Mouse (Mus musculus): ENCODE results near the gene Kif13a. TPM values are rescaled to one million over a fixed set of nuclear protein-coding genes. Genes with fewer than 3 reads are reported as not detected.

Gene Kif13a
- polyA plus RNA-seq, 1 experiment from 2014 or later: 10.1 TPM

GRCm38 (mm10) chr13:46780379-46780778, 149.3 kb downstream of the Kif13a start:
- no peak overlapping the region for H3K4me2 ChIP-seq (replicated peaks; ENCODE audit: low read depth, low read length)
- ATAC-seq (ENCODE audit: low FRiP score, low TSS enrichment): no peak
- H3K36me3 ChIP-seq (ENCODE audit: insufficient read depth, low read length): 0 out of 2 replicates have a peak, but pooled peaks cover 12% of the 10 kb centered on the region
- no peak overlapping the region for H3K4me3 ChIP-seq (ENCODE audit: low read length)
- 78% methylated on average over 11 of the region's 11 CpGs for WGBS
- no peak overlapping the region for H3K9ac ChIP-seq (replicated peaks; ENCODE audit: low read length)
- H3K27ac ChIP-seq (ENCODE audit: low read length): peak overlapping the region; percentile 37
- no peaks in the 10 kb centered on the region for H3K27me3 ChIP-seq (ENCODE audit: insufficient read depth, low read length)
- no peaks in the 10 kb centered on the region for H3K9me3 ChIP-seq (ENCODE audit: low read length)
- H3K4me1 ChIP-seq (ENCODE audit: insufficient read depth, low read length): peaks cover 11% of the 10 kb centered on the region

DNA sequence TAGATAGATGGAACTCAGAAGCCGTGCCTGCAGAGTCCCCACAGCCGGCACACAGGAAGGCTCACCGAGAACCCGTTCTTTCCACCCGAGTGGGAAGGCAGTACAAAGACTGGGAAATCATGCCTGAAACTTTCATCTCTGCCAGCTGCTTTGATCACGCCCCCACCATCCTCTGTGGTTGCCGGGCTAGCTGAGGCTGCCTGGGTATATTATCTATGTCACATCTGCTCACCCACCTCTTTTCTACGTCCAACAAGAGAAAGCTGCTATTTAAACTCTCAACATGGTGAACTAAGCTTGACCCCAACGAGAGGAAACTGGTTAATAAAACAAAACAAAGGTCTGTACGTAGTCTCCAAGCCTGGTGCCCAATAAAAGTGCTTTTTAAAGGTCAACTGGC, 149.8 kb downstream of the Kif13a start:
- Histone ChIP-seq H3K27me3 (ENCODE audit: insufficient read depth, low read length) (no peaks in the 10 kb centered on the region), H3K9ac (replicated peaks; ENCODE audit: low read length) (no peak overlapping the region), H3K27ac (ENCODE audit: low read length) (peak overlapping the region; percentile 37), H3K4me1 (ENCODE audit: insufficient read depth, low read length) (peaks cover 11% of the 10 kb centered on the region), H3K36me3 (ENCODE audit: insufficient read depth, low read length) (0 out of 2 replicates have a peak, but pooled peaks cover 15% of the 10 kb centered on the region), H3K9me3 (ENCODE audit: low read length) (no peaks in the 10 kb centered on the region), H3K4me2 (replicated peaks; ENCODE audit: low read depth, low read length) (no peak overlapping the region), H3K4me3 (ENCODE audit: low read length) (no peak overlapping the region)
- 0 out of 2 replicates have a peak, but pooled peaks have one; percentile 12 for ATAC-seq (ENCODE audit: low FRiP score, low TSS enrichment)
- 28% methylated on average over 10 of the region's 10 CpGs for WGBS

DNA sequence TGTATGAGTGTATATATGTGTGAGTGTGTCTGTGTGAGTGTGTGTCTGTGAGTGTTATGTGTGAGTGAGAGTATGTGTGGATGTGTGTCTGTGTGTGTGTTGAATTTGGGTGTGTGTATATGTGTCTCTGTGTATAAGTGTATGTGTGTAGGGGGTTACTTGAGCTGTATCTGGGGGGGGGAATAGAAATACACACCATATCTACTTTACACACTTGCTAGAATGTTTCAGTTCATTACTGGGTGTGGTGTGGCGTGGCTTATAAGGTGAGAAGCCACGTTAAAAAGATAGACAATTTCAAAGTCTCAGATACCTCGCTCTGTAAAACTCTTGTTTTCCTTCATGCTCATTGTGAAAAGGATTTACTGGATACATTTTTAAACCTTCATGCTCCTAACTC, 152.2 kb downstream of the Kif13a start:
- Histone ChIP-seq H3K36me3 (ENCODE audit: insufficient read depth, low read length) (peaks cover 22% of the 10 kb centered on the region), H3K4me3 (ENCODE audit: low read length) (no peak overlapping the region), H3K4me1 (ENCODE audit: insufficient read depth, low read length) (peaks cover 11% of the 10 kb centered on the region), H3K9ac (replicated peaks; ENCODE audit: low read length) (no peak overlapping the region), H3K9me3 (ENCODE audit: low read length) (no peaks in the 10 kb centered on the region), H3K27me3 (ENCODE audit: insufficient read depth, low read length) (no peaks in the 10 kb centered on the region), H3K4me2 (replicated peaks; ENCODE audit: low read depth, low read length) (no peak overlapping the region), H3K27ac (ENCODE audit: low read length) (0 out of 2 replicates have a peak overlapping the region, but pooled peaks have one; percentile 45)
- ATAC-seq (ENCODE audit: low FRiP score, low TSS enrichment): no peak
- WGBS: 98% methylated on average over 3 of the region's 3 CpGs

- Histone ChIP-seq H3K27ac (ENCODE audit: low read length) (peak overlapping the region; percentile 45; the same call in 1 of the 2 replicates), H3K4me3 (ENCODE audit: low read length) (no peak overlapping the region), H3K36me3 (ENCODE audit: insufficient read depth, low read length) (peaks cover 29% of the 10 kb centered on the region), H3K4me2 (replicated peaks; ENCODE audit: low read depth, low read length) (no peak overlapping the region), H3K4me1 (ENCODE audit: insufficient read depth, low read length) (peaks cover 11% of the 10 kb centered on the region), H3K9me3 (ENCODE audit: low read length) (no peaks in the 10 kb centered on the region), H3K9ac (replicated peaks; ENCODE audit: low read length) (0 out of 2 replicates have a peak overlapping the region, but pooled peaks have one; percentile 7), H3K27me3 (ENCODE audit: insufficient read depth, low read length) (no peaks in the 10 kb centered on the region)
- peak; percentile 59 for ATAC-seq (ENCODE audit: low FRiP score, low TSS enrichment)
- 57% methylated on average over 14 of the region's 14 CpGs for WGBS
Observed at GRCm38 (mm10) chr13:46776636-46777305, 152.9 kb downstream of the Kif13a start.

- 86% methylated on average over 5 of the region's 5 CpGs for WGBS
- H3K4me2 ChIP-seq (replicated peaks; ENCODE audit: low read depth, low read length): no peak overlapping the region
- H3K4me1 ChIP-seq (ENCODE audit: insufficient read depth, low read length): peaks cover 7% of the 10 kb centered on the region
- H3K36me3 ChIP-seq (ENCODE audit: insufficient read depth, low read length): peaks cover 42% of the 10 kb centered on the region
- no peak overlapping the region for H3K4me3 ChIP-seq (ENCODE audit: low read length)
- H3K9me3 ChIP-seq (ENCODE audit: low read length): no peaks in the 10 kb centered on the region
- H3K27me3 ChIP-seq (ENCODE audit: insufficient read depth, low read length): no peaks in the 10 kb centered on the region
- no peak overlapping the region for H3K27ac ChIP-seq (ENCODE audit: low read length)
- no peak overlapping the region for H3K9ac ChIP-seq (replicated peaks; ENCODE audit: low read length)
- no peak for ATAC-seq (ENCODE audit: low FRiP score, low TSS enrichment)
Observed at GRCm38 (mm10) chr13:46774998-46775397, 154.7 kb downstream of the Kif13a start.

- Histone ChIP-seq H3K4me3 (ENCODE audit: low read length) (no peak overlapping the region), H3K27me3 (ENCODE audit: insufficient read depth, low read length) (no peaks in the 10 kb centered on the region), H3K9ac (replicated peaks; ENCODE audit: low read length) (no peak overlapping the region), H3K27ac (ENCODE audit: low read length) (no peak overlapping the region), H3K4me1 (ENCODE audit: insufficient read depth, low read length) (peaks cover 6% of the 10 kb centered on the region; the same call in 1 of the 2 replicates), H3K9me3 (ENCODE audit: low read length) (no peaks in the 10 kb centered on the region), H3K36me3 (ENCODE audit: insufficient read depth, low read length) (peaks cover 49% of the 10 kb centered on the region), H3K4me2 (replicated peaks; ENCODE audit: low read depth, low read length) (no peak overlapping the region)
- ATAC-seq (ENCODE audit: low FRiP score, low TSS enrichment): no peak
- WGBS: 98% methylated on average over 13 of the region's 13 CpGs
Observed at GRCm38 (mm10) chr13:46772581-46772980, 157.1 kb downstream of the Kif13a start.

GRCm38 (mm10) chr13:46765361-46765760, 164.3 kb downstream of the Kif13a start:
- ATAC-seq (ENCODE audit: low FRiP score, low TSS enrichment): no peak
- 89% methylated on average over 2 of the region's 2 CpGs for WGBS
- Histone ChIP-seq H3K4me2 (replicated peaks; ENCODE audit: low read depth, low read length) (no peak overlapping the region), H3K27me3 (ENCODE audit: insufficient read depth, low read length) (no peaks in the 10 kb centered on the region), H3K4me3 (ENCODE audit: low read length) (no peak overlapping the region), H3K4me1 (ENCODE audit: insufficient read depth, low read length) (peaks cover 13% of the 10 kb centered on the region), H3K27ac (ENCODE audit: low read length) (no peak overlapping the region), H3K9me3 (ENCODE audit: low read length) (no peaks in the 10 kb centered on the region), H3K9ac (replicated peaks; ENCODE audit: low read length) (no peak overlapping the region), H3K36me3 (ENCODE audit: insufficient read depth, low read length) (peaks cover 32% of the 10 kb centered on the region)

DNA sequence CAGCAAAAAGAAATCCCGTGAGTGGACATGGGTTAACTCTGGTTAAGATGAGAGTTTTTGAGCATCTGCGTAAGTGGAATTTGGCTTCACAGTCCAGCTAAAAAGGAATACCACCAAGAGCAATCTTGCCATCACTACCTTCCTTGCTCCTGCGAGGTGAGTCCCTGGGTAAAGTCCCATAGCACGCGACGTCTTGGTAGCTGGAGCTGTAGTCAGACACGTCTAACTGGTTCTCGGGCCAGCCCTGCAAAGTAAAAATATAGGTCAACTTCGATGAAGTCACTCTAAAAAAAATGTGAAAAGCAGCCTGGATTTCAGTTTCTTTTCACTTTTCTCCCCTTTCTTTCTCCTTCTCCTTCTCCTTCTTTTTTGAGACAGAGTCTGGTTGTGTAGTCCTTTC, 166.5 kb downstream of the Kif13a start:
- WGBS: 92% methylated on average over 9 of the region's 9 CpGs
- ATAC-seq (ENCODE audit: low FRiP score, low TSS enrichment): no peak
- H3K36me3 ChIP-seq (ENCODE audit: insufficient read depth, low read length): peaks cover 25% of the 10 kb centered on the region
- H3K9me3 ChIP-seq (ENCODE audit: low read length): no peaks in the 10 kb centered on the region
- no peak overlapping the region for H3K4me3 ChIP-seq (ENCODE audit: low read length)
- no peak overlapping the region for H3K27ac ChIP-seq (ENCODE audit: low read length)
- no peaks in the 10 kb centered on the region for H3K27me3 ChIP-seq (ENCODE audit: insufficient read depth, low read length)
- H3K4me1 ChIP-seq (ENCODE audit: insufficient read depth, low read length): peaks cover 13% of the 10 kb centered on the region
- H3K9ac ChIP-seq (replicated peaks; ENCODE audit: low read length): no peak overlapping the region
- H3K4me2 ChIP-seq (replicated peaks; ENCODE audit: low read depth, low read length): no peak overlapping the region

DNA sequence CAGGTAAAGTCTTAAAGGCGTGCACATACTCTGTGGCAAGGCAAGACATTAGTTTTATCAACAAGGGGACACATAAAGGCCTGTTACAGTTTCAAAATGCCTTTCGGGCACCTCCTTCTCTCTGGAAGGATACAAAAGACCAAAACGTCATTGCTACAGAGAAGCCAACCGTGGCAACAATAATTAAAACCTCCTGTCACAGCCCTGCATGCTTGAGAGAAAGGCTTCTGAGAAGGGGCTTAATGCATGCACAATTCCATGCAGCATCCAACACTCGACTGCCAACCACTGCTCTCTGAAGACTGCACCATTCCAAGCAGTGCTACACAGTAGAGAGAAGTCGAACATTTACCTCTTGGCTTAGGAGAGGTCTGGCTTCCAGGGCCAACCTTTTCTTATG, 168.7 kb downstream of the Kif13a start:
- H3K36me3 ChIP-seq (ENCODE audit: insufficient read depth, low read length): peaks cover 25% of the 10 kb centered on the region
- WGBS: 47% methylated on average over 6 of the region's 6 CpGs
- H3K9ac ChIP-seq (replicated peaks; ENCODE audit: low read length): no peak overlapping the region
- ATAC-seq (ENCODE audit: low FRiP score, low TSS enrichment): no peak
- H3K27me3 ChIP-seq (ENCODE audit: insufficient read depth, low read length): no peaks in the 10 kb centered on the region
- H3K4me1 ChIP-seq (ENCODE audit: insufficient read depth, low read length): peaks cover 13% of the 10 kb centered on the region
- no peaks in the 10 kb centered on the region for H3K9me3 ChIP-seq (ENCODE audit: low read length)
- H3K4me3 ChIP-seq (ENCODE audit: low read length): no peak overlapping the region
- no peak overlapping the region for H3K4me2 ChIP-seq (replicated peaks; ENCODE audit: low read depth, low read length)
- peak overlapping the region; percentile 23; the same call in 1 of the 2 replicates for H3K27ac ChIP-seq (ENCODE audit: low read length)

DNA sequence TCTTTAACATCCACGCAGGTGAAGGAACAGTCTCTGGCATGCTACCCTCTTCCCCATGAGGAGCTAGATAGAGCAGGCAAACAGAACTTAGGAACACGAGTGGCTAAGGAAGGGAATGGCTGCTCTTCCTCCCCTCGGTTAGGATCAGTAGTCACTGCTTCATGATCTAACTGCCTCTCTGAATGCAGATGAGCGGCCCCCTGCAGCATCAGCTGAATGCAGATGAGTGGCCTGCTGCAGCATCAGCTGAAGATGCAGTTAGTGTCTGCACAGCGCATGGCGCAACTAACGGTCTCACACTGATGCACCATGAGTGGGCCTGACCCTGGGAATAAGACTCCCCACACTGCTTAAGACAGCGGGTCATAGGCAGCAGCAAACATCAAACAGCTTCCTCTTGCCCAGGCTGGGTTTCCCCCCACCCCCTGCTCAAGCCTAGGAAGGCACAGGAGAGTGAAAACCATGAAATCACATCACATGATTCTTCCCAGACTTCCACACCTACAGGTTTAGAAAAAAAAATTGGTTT, 170.3 kb downstream of the Kif13a start:
- 82% methylated on average over 8 of the region's 8 CpGs for WGBS
- no peaks in the 10 kb centered on the region for H3K27me3 ChIP-seq (ENCODE audit: insufficient read depth, low read length)
- no peak overlapping the region for H3K4me3 ChIP-seq (ENCODE audit: low read length)
- ATAC-seq (ENCODE audit: low FRiP score, low TSS enrichment): no peak
- H3K4me2 ChIP-seq (replicated peaks; ENCODE audit: low read depth, low read length): no peak overlapping the region
- H3K36me3 ChIP-seq (ENCODE audit: insufficient read depth, low read length): peaks cover 21% of the 10 kb centered on the region
- H3K4me1 ChIP-seq (ENCODE audit: insufficient read depth, low read length): peaks cover 13% of the 10 kb centered on the region
- H3K27ac ChIP-seq (ENCODE audit: low read length): no peak overlapping the region
- no peaks in the 10 kb centered on the region for H3K9me3 ChIP-seq (ENCODE audit: low read length)
- H3K9ac ChIP-seq (replicated peaks; ENCODE audit: low read length): no peak overlapping the region

Data from kidney, embryonic 16.5 days (tissue).